In the genomic region with DNA sequence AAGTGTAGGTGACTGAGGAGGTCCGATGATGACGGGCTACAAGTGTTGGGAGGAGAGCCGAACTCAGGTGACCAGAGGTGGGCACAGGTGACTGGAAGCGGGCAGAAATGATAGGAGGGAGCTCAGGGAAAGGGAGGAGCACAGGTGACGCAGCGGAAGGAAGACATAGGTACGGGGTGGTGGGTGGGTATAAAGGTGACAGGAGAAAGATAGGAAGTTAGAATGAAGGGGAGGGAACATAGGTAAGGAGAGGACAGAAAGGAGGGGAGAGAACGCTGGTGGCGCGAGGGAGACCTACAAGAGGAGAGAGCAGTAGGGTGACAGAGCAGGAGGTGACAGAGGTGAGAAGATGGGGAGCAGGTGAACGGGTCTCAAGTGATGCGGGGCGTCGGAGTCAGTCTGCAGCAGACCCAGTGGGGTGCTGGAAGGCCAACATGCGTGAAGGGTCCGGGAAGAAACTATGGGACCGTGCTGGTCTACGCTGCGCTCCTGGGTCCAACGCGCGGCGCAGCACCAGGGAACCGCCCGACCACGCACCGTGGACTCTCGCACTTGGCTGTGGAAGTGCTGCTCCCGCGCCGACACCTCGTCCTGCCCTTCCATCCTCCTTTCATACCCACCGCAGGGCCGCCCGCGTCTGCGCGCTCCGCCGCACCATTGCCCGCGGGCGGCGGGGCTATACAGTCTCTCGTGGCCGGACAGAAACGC, we compare ENCODE assay signal across 8 mouse cellular contexts. TPM values are rescaled to one million over a fixed set of nuclear protein-coding genes. Genes with fewer than 3 reads are reported as not detected.
DNase-seq lines count a peak whose midpoint lies in the region; ATAC-seq and TF ChIP-seq lines count a peak whose summit lies in the region.

No protein-coding gene starts in this region.

- TF ChIP-seq CTCF in brain, embryonic 14.5 days (IDR thresholded peaks at IDR 0.05; ENCODE audit: borderline replicate concordance, extremely low read depth, insufficient read depth, insufficient read length), result no peak
- no peak for TF ChIP-seq CTCF in lung, adult 2 months (IDR thresholded peaks at IDR 0.05; ENCODE audit: insufficient read depth, low read length)

- H3K36me3 ChIP-seq in forebrain, embryonic 16.5 days (ENCODE audit: control insufficient read depth, insufficient read depth), result no peaks in the 10 kb centered on the region
- H3K36me3 ChIP-seq in kidney, embryonic 16.5 days (ENCODE audit: insufficient read depth, low read length), result no peaks in the 10 kb centered on the region

- no peaks in the 10 kb centered on the region for H3K27me3 ChIP-seq in forebrain, embryonic 16.5 days (replicated peaks; ENCODE audit: control insufficient read depth, insufficient read depth, low read length)
- no peaks in the 10 kb centered on the region for H3K27me3 ChIP-seq in kidney, embryonic 16.5 days (ENCODE audit: insufficient read depth, low read length)

- H3K9me3 ChIP-seq in forebrain, embryonic 16.5 days (ENCODE audit: control insufficient read depth, low read length), result no peaks in the 10 kb centered on the region
- H3K9me3 ChIP-seq in kidney, embryonic 16.5 days (ENCODE audit: low read length), result no peaks in the 10 kb centered on the region

- peak overlapping the region; percentile 74 for H3K9ac ChIP-seq in forebrain, embryonic 16.5 days (replicated peaks; ENCODE audit: low read depth, low read length)
- peak overlapping the region; percentile 84 for H3K9ac ChIP-seq in kidney, embryonic 16.5 days (replicated peaks; ENCODE audit: low read length)

- H3K4me1 ChIP-seq in forebrain, embryonic 16.5 days (replicated peaks; ENCODE audit: control insufficient read depth, insufficient read depth, low read length), result peaks cover 12% of the 10 kb centered on the region
- peaks cover 15% of the 10 kb centered on the region for H3K4me1 ChIP-seq in kidney, embryonic 16.5 days (ENCODE audit: insufficient read depth, low read length)
- H3K4me1 ChIP-seq in lung, adult 2 months (ENCODE audit: control insufficient read depth, insufficient read depth, low read length), result no peaks in the 10 kb centered on the region; the same call in 1 of the 2 replicates

- peak; percentile 9 to 11 for DNase-seq in heart, adult 18-20 months
- no peak for DNase-seq in heart, postnatal 14 days
- DNase-seq in brain, embryonic 14.5 days (ENCODE audit: low read depth), result peak; percentile 35
- DNase-seq in lung, adult 2 months, result peak; percentile 51
- no peak for DNase-seq in adrenal gland, adult 2 months

- H3K4me3 ChIP-seq in forebrain, embryonic 16.5 days (replicated peaks; ENCODE audit: low read length), result peak overlapping the region; percentile 73
- H3K4me3 ChIP-seq in kidney, embryonic 16.5 days (ENCODE audit: low read length), result peak overlapping the region; percentile 89
- peak overlapping the region; percentile 90 for H3K4me3 ChIP-seq in lung, adult 2 months (replicated peaks; ENCODE audit: extremely low read depth, low read depth, low read length)

- peak overlapping the region; percentile 56 for H3K27ac ChIP-seq in forebrain, embryonic 16.5 days (ENCODE audit: low read length)
- peak overlapping the region; percentile 20; the same call in 1 of the 2 replicates for H3K27ac ChIP-seq in kidney, embryonic 16.5 days (ENCODE audit: low read length)

- peak overlapping the region; percentile 89 for H3K4me2 ChIP-seq in forebrain, embryonic 16.5 days (ENCODE audit: low read length)
- peak overlapping the region; percentile 88 for H3K4me2 ChIP-seq in kidney, embryonic 16.5 days (replicated peaks; ENCODE audit: low read depth, low read length)

- no peak for TF ChIP-seq POLR2A in brain, embryonic 14.5 days (IDR thresholded peaks at IDR 0.05; ENCODE audit: borderline replicate concordance, extremely low read depth, insufficient read depth, insufficient read length, poor library complexity, severe bottlenecking)
- TF ChIP-seq POLR2A in lung, adult 2 months (IDR thresholded peaks at IDR 0.05; ENCODE audit: borderline replicate concordance, extremely low read depth, low read depth, low read length), result no peak

- intact Hi-C loops in heart, postnatal 14 days (cut with DNase I), result no loop called here

- 1% methylated on average over 47 of the region's 47 CpGs for whole genome bisulfite sequencing in forebrain, embryonic 16.5 days
- under 1% methylated on average over 47 of the region's 47 CpGs for WGBS in kidney, embryonic 16.5 days
- 2% methylated on average over 47 of the region's 47 CpGs for WGBS in lung, adult 2 months

- peak; percentile 78; the same call in 1 of the 2 replicates for ATAC-seq in forebrain, embryonic 16.5 days
- peak; percentile 82 for ATAC-seq in kidney, embryonic 16.5 days (ENCODE audit: low FRiP score, low TSS enrichment)
- peak; percentile 10; the same call in 1 of the 2 replicates for ATAC-seq in neutrophil, adult 5-6 weeks (ENCODE audit: extremely low read depth, insufficient number of reproducible peaks, low FRiP score, poor library complexity, severe bottlenecking)

RNA-seq across cellular contexts. Expression of a gene that starts 0.4 kb away (rescaled TPM):
- total RNA-seq in heart, adult 18-20 months (2021), result 10 to 100 TPM; 14.3 to 15.2 TPM
- 10 to 100 TPM; 18.4 to 19.3 TPM for total RNA-seq in heart, postnatal 14 days (2021)
- 11.7 and 15.8 TPM in 2 replicates for polyA plus RNA-seq in brain, embryonic 14.5 days (2012; rRNA removed)
- 30.7 and 31.5 TPM in 2 replicates for polyA plus RNA-seq in forebrain, embryonic 16.5 days (2015; fragmentation: Nextera tagmentation; extraction: Ambion mirVana)
- 11.4 and 13.0 TPM in 2 replicates for polyA plus RNA-seq in kidney, embryonic 16.5 days (2015; fragmentation: Nextera tagmentation; extraction: Ambion mirVana)
- 4.1 and 4.5 TPM in 2 replicates for polyA plus RNA-seq in lung, adult 2 months (2012; rRNA removed)
- total RNA-seq in neutrophil, adult 5-6 weeks (2017), result 0.86 and 1.4 TPM in 2 replicates
- 10 to 100 TPM; 10.2 to 12.0 TPM for total RNA-seq in adrenal gland, adult 2 months (2021)
- polyA plus RNA-seq in adrenal gland, adult 2 months (2012; rRNA removed), result 2.3 and 3.2 TPM in 2 replicates

RNA-seq across cellular contexts. Expression of a gene that starts 56.7 kb away (rescaled TPM):
- total RNA-seq in heart, adult 18-20 months (2021), result 10 to 100 TPM; 11.8 to 17.8 TPM
- 10 to 100 TPM; 13.7 to 14.1 TPM for total RNA-seq in heart, postnatal 14 days (2021)
- polyA plus RNA-seq in brain, embryonic 14.5 days (2012; rRNA removed), result 13.6 and 14.4 TPM in 2 replicates
- polyA plus RNA-seq in forebrain, embryonic 16.5 days (2015; fragmentation: Nextera tagmentation; extraction: Ambion mirVana), result 24.1 and 26.0 TPM in 2 replicates
- polyA plus RNA-seq in kidney, embryonic 16.5 days (2015; fragmentation: Nextera tagmentation; extraction: Ambion mirVana), result 25.5 and 29.4 TPM in 2 replicates
- polyA plus RNA-seq in lung, adult 2 months (2012; rRNA removed), result 2.8 and 7.1 TPM in 2 replicates
- 9.9 and 11.1 TPM in 2 replicates for total RNA-seq in neutrophil, adult 5-6 weeks (2017)
- total RNA-seq in adrenal gland, adult 2 months (2021), result 10 to 100 TPM; 25.9 to 34.9 TPM
- 2.7 and 2.8 TPM in 2 replicates for polyA plus RNA-seq in adrenal gland, adult 2 months (2012; rRNA removed)

Comparison
In these comparisons a context has a peak if more than half of its experiments do, and no peak if none do; other contexts are left out.
1. DNase-seq: peak in heart, adult 18-20 months (2 of 2), brain, embryonic 14.5 days (single experiment) and lung, adult 2 months (single experiment); none in heart, postnatal 14 days (0 of 2) and adrenal gland, adult 2 months (single experiment).
2. ATAC-seq: peak in every context shown above with its lines; median percentile 82 in kidney, embryonic 16.5 days; 78 in forebrain, embryonic 16.5 days; 10 in neutrophil, adult 5-6 weeks.
3. Peak in every context shown above with its lines, with median percentiles within 50 percentile points of each other: H3K4me3 ChIP-seq.